Mouse (Mus musculus) lung, adult 10 weeks (tissue): ENCODE data around the gene Vtcn1. TPM values are rescaled to one million over a fixed set of nuclear protein-coding genes. Genes with fewer than 3 reads are reported as not detected.

ENCODE experiments used
- polyA plus RNA-seq: library from polyadenylated mRNA; stranded (reverse); fragments of 350-450 nt; fragmentation: Illumina TruSeq; extraction: RNeasy Lipid Tissue Mini Kit (QIAGEN cat#74804); gene quantifications from one replicate; pipeline ENCODE4 v1.2.3, GENCODE M21; 2014; ENCODE audit warnings: low read depth, low replicate concordance; ENCODE audit not compliant: insufficient read depth

The Vtcn1 gene
- 2.3 TPM for polyA plus RNA-seq

DNA sequence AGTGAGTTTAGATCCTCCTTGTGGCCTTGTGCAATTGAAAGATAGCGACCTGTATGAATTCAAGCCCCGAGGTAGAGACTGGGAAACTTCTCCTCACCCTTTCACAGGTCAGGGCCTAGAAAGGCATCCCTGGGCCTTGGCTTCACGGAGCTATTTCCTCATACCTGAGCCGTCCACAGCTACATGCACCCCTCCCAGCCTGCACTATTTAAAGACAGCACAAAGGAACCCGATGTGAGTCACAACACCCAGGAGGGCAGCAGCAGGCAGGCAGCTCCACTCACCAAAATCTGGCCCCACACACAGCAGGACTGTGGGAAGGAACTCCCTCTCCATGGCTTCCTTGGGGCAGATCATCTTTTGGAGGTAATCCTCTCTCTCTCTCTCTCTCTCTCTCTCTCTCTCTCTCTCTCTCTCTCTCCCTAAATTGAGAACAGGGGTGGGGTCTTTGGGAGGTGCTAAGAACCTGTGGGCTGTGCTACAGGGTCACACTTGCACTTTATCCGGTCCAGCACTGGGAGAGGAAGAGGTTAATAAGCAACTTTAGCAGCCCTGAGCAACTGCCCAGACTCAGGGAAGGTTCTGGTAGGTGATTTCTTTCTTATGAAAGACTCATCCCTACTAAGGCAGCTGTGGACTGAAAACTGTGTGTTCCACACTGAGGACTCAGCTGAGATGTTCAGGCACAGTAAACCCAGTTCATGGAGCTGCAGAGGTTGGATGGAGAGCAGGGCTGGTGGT, at the start of gene Vtcn1:
TSS of gene Vtcn1 (plus strand) at position 235 of the 741 bp plus-strand sequence.

DNA sequence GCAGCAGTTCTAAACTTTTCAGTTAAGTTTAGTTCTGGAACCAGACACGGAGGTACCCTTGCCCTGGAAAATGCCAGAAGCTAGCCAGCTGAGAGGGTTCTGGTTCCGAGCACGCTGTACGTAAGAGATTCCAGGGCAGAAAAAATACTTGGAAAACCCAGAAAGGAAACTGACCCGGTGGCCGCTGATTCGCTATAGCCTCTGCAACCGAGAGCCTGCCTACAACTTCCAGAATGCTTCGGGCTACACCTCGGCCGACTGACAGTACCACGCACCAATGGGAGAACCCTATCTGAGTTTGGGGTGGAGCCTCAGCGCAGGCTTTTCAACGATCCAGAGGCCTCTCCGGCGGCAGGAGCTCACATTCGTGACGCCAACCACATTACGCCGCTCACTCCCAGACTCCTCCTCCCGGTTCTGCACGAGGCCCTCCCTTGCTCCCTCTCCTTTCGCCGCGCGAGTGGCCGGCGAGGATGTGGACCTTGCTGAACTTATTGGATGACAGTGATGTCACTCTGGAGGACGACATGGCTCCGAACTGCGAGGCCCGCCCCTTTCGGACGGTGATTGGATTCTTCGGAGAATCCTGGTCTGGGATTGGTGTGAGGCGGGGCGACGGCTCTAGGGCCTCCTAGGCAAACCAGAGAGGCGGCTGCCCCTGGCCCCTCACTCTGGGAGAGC, 96.7 kb downstream of the Vtcn1 start, which contains the start of gene Trim45:
TSS of gene Trim45 (plus strand) at position 378 of the 681 bp plus-strand sequence.

Other genes starting within 250 kb of the Vtcn1 start
- gene Man1a2, start 140.0 kb upstream of the Vtcn1 start, polyA plus RNA-seq: 8.0 TPM
- 2.6 TPM for gene Trim45, start 96.7 kb downstream of the Vtcn1 start, polyA plus RNA-seq
- 1.8 TPM for gene Ttf2, start 144.2 kb downstream of the Vtcn1 start, polyA plus RNA-seq
- 1.5 TPM for gene Cd101, start 204.1 kb downstream of the Vtcn1 start, polyA plus RNA-seq